Mouse (Mus musculus) stomach, embryonic 14.5 days (tissue): ENCODE results near the gene Hic1. TPM values are rescaled to one million over a fixed set of nuclear protein-coding genes. Genes with fewer than 3 reads are reported as not detected.

ENCODE experiments used
- ATAC-seq: fragments of 200-750 bp; cut with Nextera tagmentation; 2 replicates; pipeline ENCODE4 v1.8.0; 2017; ENCODE audit warnings: low read depth, moderate TSS enrichment; ENCODE audit not compliant: insufficient number of reproducible peaks, insufficient read depth, low FRiP score
- H3K27ac ChIP-seq: fragments of 300-500 bp; sonication (generic); 2 replicates; pipeline ENCODE4 v1.5.1; 2014; ENCODE audit warnings: mild to moderate bottlenecking, low read length, moderate library complexity, mixed read lengths
- H3K27me3 ChIP-seq: fragments of 300-500 bp; sonication (generic); 2 replicates; pipeline ENCODE4 v1.6.1; 2014; ENCODE audit warnings: low read length, control low read depth, mixed read lengths; ENCODE audit not compliant: control insufficient read depth, insufficient read depth
- H3K36me3 ChIP-seq: fragments of 300-500 bp; sonication (generic); 2 replicates; pipeline ENCODE4 v1.6.1; 2014; ENCODE audit warnings: mild to moderate bottlenecking, control low read depth, low read length, moderate library complexity, mixed read lengths; ENCODE audit not compliant: control insufficient read depth, insufficient read depth
- H3K4me1 ChIP-seq: fragments of 300-500 bp; sonication (generic); 2 replicates; pipeline ENCODE4 v1.6.1; 2014; ENCODE audit warnings: low read length, control low read depth, mixed read lengths; ENCODE audit not compliant: control insufficient read depth, insufficient read depth
- H3K4me2 ChIP-seq: fragments of 300-500 bp; sonication (generic); replicated peaks from 2 replicates; pipeline ENCODE4 v1.6.1; 2014; ENCODE audit warnings: low read depth, low read length, control low read depth
- H3K4me3 ChIP-seq: fragments of 300-500 bp; sonication (generic); 2 replicates; pipeline ENCODE4 v1.5.1; 2014; ENCODE audit warnings: low read depth, low read length, control low read depth
- H3K9ac ChIP-seq: fragments of 300-500 bp; sonication (generic); replicated peaks from 2 replicates; pipeline ENCODE4 v1.6.1; 2014; ENCODE audit warnings: low read depth, mild to moderate bottlenecking, control low read depth, low read length, moderate library complexity, mixed read lengths
- H3K9me3 ChIP-seq: fragments of 300-500 bp; sonication (generic); 2 replicates; pipeline ENCODE4 v1.6.1; 2016; ENCODE audit warnings: low read depth, low read length, control low read depth; ENCODE audit not compliant: control insufficient read depth
- WGBS: fragments of 180-500 bp; shearing (Covaris S2); extraction: QIAGEN DNeasy Blood & Tissue Kit; methylation state at CpG from one replicate; pipeline ENCODE4 v1.1.7; 2014; 5-methylcytosine and 5-hydroxymethylcytosine counted together
- microRNA counts: library from miRNA; unstranded; fragments of <30 nt; microRNA quantifications from one replicate; lab custom pipeline; 2016
- microRNA-seq: library from miRNA; unstranded; fragments of <30 nt; microRNA quantifications from one replicate; pipeline ENCODE4, GENCODE M21; 2016
- polyA plus RNA-seq: library from polyadenylated mRNA; unstranded; fragments of >200 nt; fragmentation: Nextera tagmentation; extraction: Ambion mirVana; gene quantifications from 2 replicates; pipeline ENCODE4 v1.2.1, GENCODE M21; 2014

The Hic1 gene
- polyA plus RNA-seq, 1 experiment from 2014 or later = 13.8 TPM

GRCm38 (mm10) chr11:75119298-75119697, 50.0 kb downstream of the Hic1 start:
- H3K27ac ChIP-seq = no peak overlapping the region
- H3K4me1 ChIP-seq = no peaks in the 10 kb centered on the region
- no peak overlapping the region for H3K9ac ChIP-seq
- WGBS = 98% methylated on average over 2 of the region's 2 CpGs
- no peaks in the 10 kb centered on the region for H3K27me3 ChIP-seq
- no peaks in the 10 kb centered on the region for H3K36me3 ChIP-seq
- H3K9me3 ChIP-seq = no peaks in the 10 kb centered on the region
- H3K4me2 ChIP-seq = no peak overlapping the region
- no peak overlapping the region for H3K4me3 ChIP-seq
- ATAC-seq = no peak

GRCm38 (mm10) chr11:75118141-75118540, 51.2 kb downstream of the Hic1 start:
- ATAC-seq = no peak
- H3K9ac ChIP-seq = no peak overlapping the region
- WGBS = 90% methylated on average over 2 of the region's 2 CpGs
- no peaks in the 10 kb centered on the region for H3K36me3 ChIP-seq
- no peak overlapping the region for H3K4me2 ChIP-seq
- no peaks in the 10 kb centered on the region for H3K4me1 ChIP-seq
- no peaks in the 10 kb centered on the region for H3K9me3 ChIP-seq
- no peak overlapping the region for H3K4me3 ChIP-seq
- H3K27me3 ChIP-seq = no peaks in the 10 kb centered on the region
- no peak overlapping the region for H3K27ac ChIP-seq

GRCm38 (mm10) chr11:75116379-75116778, 52.9 kb downstream of the Hic1 start:
- Histone ChIP-seq H3K4me2 (no peak overlapping the region), H3K9ac (no peak overlapping the region), H3K4me1 (no peaks in the 10 kb centered on the region), H3K4me3 (no peak overlapping the region), H3K27ac (no peak overlapping the region), H3K27me3 (no peaks in the 10 kb centered on the region), H3K9me3 (no peaks in the 10 kb centered on the region), H3K36me3 (no peaks in the 10 kb centered on the region)
- 82% methylated on average over 6 of the region's 6 CpGs for WGBS
- ATAC-seq = no peak

MicroRNA genes within 50 kb of the gene (microRNA counts, 519-probe panel; counts per million panel counts)
- microRNA mmu-miR-132 (lab: Ali Mortazavi, UCI) = 3,309 counts per million, percentile 63 among the panel's probes with 10 or more counts
- microRNA mmu-miR-212 (lab: Ali Mortazavi, UCI) = not detected

Small RNA genes lying within 50 kb of the gene (microRNA-seq; reads per million reads assigned to microRNA genes)
- gene Mir132 = 396 reads per million, percentile 62 among the genes with 10 or more reads in this experiment
- gene Mir212 = 42.9 reads per million, percentile 37 among the genes with 10 or more reads in this experiment

Other genes starting within 250 kb of the Hic1 start
- 18.7 and 19.9 TPM in 2 replicates for gene Smg6, start 243.7 kb downstream of the Hic1 start, polyA plus RNA-seq
- 20.2 and 23.8 TPM in 2 replicates for gene Srr, start 243.6 kb downstream of the Hic1 start, polyA plus RNA-seq
- gene Ovca2, start 9.3 kb upstream of the Hic1 start, polyA plus RNA-seq = 26.7 and 29.1 TPM in 2 replicates
- gene Dph1, start 21.7 kb upstream of the Hic1 start, polyA plus RNA-seq = 20.1 and 20.5 TPM in 2 replicates
- 0.88 and 1.7 TPM in 2 replicates for gene Rtn4rl1, start 24.3 kb upstream of the Hic1 start, polyA plus RNA-seq
- gene Rpa1, start 178.8 kb upstream of the Hic1 start, polyA plus RNA-seq = 111 and 121 TPM in 2 replicates
- 12.6 and 14.2 TPM in 2 replicates for gene Smyd4, start 178.9 kb upstream of the Hic1 start, polyA plus RNA-seq